Mouse (Mus musculus) right cerebral cortex, postnatal 14 days (tissue): ENCODE data around the gene Trnp1.
A peak's percentile ranks its signal among the peaks of the same experiment; 100 is the strongest.

Experiments used
- DNase-seq: peaks from one replicate; pipeline ENCODE4 v3.0.0; 2022

The Trnp1 gene

GRCm38 (mm10) chr4:133493895-133494294 is 4.5 kb downstream of the Trnp1 start:
- DNase-seq = no peak

GRCm38 (mm10) chr4:133491800-133492199 is 6.5 kb downstream of the Trnp1 start:
- no peak for DNase-seq

- DNase-seq = no peak
Measured at GRCm38 (mm10) chr4:133489489-133490245, 8.7 kb downstream of the Trnp1 start.

DNA sequence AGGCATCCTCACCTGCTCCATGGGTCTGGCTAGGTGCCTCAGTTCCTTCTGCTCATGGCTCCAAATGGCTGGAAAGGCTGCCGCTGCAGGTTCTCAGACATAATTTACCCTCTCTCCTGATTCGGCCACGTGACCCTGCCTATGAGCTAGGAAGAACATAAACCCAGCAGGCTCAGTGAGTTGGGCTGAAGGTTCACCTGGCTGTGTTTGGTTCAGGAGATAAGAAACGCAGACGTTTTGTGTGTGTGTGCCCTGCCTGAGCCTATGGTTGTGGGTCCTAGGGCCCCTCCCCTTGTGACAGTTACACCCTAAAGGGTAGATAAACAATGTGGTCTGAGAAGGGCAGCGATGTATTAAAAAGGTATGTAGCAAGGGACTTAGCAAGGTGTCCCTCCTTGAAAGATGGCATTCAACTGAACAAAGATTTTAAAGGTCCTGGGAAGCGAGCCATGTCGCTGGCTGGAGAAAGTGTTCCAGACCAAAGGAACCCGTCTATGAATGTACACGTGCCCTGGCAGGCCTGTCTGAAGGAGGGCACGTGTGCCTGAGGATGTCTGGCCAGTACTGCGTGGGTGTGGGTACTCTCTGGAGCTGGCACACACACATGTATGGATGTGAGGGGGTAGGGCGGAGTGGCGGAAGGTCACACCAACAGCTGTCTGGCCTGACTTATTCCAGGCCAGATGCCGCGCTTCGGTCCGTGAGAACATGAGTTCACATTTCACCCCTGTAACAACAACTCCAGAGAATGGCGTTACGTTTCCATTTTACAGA is 9.5 kb downstream of the Trnp1 start:
- DNase-seq = no peak

GRCm38 (mm10) chr4:133486673-133487357 is 11.5 kb downstream of the Trnp1 start:
- no peak for DNase-seq

- DNase-seq = no peak
Measured at GRCm38 (mm10) chr4:133485691-133486425, 12.5 kb downstream of the Trnp1 start.

GRCm38 (mm10) chr4:133484266-133485025 is 13.9 kb downstream of the Trnp1 start:
- no peak for DNase-seq

DNA sequence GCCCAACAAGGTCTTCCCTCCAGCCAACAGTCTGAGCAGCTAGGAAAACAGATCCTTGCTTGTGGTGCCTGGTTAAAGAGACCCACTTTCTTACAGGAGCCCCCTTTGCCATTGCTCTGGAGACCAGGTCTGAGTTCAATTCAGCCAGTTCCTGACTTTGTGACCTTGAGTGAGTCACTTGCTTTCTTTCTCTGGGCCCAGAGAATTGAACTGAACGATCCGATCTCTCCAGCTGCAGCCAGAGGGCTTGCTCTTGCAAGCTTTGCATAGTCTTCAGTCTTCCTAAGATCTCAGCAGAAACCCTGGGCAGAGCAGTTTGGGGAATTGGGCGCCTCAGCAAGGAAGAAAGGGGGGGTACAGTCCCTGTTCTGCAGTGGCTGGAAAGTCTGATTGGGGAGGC is 15.9 kb downstream of the Trnp1 start:
- DNase-seq = no peak

GRCm38 (mm10) chr4:133481488-133481887 is 16.9 kb downstream of the Trnp1 start:
- DNase-seq = no peak

DNA sequence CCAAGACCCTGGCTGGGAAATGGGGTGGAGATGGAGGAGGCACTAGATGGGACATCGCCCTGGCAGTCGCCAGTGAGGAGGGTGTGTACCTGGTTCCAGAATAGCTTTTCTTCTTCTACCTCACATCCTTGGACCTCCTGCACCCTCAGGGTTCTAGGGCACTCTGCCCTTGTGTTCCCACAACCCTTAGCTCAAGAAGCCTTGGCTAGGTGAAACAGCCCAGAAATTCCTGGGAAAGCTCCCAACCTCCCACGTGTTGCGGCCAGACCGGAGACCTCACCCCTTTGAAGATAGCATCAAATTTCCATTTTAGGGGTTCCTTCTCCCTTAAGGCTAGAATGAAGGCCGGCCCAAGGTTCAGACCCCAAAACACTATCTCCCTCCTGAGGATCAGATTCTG is 17.6 kb downstream of the Trnp1 start:
- DNase-seq = no peak

- no peak for DNase-seq
Measured at GRCm38 (mm10) chr4:133480185-133480537, 18.2 kb downstream of the Trnp1 start.

- peak; percentile 96 for DNase-seq
Measured at GRCm38 (mm10) chr4:133479458-133480184, 18.7 kb downstream of the Trnp1 start, which contains the start of gene Tent5b. Gene Tent5b, plus strand, starts transcription at chr4:133480132.

- no peak for DNase-seq
Measured at GRCm38 (mm10) chr4:133473833-133474232, 24.5 kb downstream of the Trnp1 start.

DNA sequence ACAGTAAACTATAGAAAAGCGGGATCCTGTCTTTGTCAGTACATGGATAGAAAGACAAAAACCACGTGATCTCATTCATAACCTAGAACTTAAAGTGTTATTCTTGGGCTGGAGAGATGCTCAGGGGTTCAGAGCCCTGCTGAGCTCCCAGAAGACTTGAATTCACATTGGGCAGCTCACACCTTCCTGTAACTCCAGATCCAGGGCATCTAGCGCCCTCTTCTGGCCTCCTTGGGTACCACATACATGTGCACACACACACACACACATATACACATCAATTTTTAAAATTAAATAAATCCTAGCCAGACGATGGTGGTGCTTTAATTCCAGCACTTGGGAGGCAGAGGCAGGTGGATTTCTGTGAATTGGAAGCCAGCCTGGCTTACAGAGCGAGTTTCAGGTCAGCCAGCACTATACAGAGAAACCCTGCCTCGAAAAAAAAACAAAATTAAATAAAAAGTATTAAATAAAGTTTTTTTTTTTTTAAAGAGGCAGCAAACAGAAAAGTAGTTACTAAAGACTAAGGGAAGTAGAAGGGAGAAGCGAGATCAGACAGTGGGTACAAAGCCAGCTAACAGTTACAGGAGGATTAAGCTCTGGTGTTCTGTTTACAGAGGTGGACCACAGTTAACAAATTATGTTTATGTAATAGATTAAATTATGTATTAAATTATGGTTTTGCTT is 27.1 kb downstream of the Trnp1 start:
- no peak for DNase-seq

GRCm38 (mm10) chr4:133469122-133469521 is 29.2 kb downstream of the Trnp1 start:
- DNase-seq = no peak

GRCm38 (mm10) chr4:133468080-133468479 is 30.3 kb downstream of the Trnp1 start:
- DNase-seq = peak; percentile 70

DNA sequence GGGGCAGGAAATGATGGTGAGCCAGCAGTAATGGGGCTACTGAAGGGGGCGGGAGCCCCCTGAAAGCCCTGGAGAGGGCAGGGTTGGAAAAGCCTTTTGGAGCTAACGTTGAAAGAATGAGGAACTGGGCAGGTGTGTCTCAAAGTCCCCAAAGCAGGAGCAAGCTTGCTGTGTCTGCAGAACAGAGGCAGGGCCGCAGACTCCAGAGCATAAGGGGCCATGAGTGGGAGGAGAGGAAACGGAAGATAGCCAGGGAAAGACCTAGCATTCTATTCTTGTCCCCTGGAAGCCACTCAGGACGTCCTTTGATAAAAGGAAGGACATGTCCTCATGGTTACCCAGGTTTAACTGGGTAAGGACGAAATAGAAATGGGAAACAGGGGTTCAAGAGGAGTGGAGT is 35.2 kb downstream of the Trnp1 start:
- no peak for DNase-seq

DNA sequence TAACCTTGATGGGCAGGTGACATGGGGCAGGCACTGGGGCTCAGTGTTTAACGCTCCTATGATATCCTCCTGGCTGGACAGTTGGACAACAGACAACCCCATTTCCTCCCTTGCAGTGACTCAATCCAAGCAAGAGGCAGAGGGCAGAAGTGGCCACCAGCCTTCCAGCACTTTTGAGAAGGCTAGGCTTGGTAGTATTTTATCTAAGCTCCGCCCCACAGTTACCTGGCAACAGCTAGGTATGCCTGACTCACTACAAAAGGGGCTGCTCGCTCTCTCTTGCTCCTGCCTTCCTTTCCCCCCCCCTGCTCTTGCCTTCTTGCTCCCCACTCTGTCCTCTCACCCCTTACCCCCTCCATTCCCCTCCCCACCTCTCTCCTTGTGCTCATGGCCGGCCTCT is 37.0 kb downstream of the Trnp1 start:
- no peak for DNase-seq

- DNase-seq = no peak
Measured at GRCm38 (mm10) chr4:133460796-133461325, 37.5 kb downstream of the Trnp1 start.

DNA sequence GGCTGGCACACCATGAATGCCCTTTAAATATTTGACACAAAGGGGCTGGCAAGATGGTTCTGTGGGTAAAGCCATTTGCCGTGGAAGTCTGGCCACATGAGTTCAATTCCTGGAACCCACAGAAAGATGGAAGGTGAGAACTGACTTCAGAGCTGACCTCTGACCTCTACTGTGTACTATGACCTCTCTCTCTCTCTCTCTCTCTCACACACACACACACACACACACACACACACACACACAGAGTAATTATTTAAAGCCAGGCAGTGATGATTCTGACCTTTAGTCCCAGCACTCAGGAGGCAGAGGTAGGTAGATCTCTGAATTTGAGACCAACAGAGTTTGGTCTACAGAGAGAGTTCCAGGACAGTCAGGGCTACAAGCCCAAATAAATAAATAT is 38.3 kb downstream of the Trnp1 start:
- no peak for DNase-seq

- no peak for DNase-seq
Measured at GRCm38 (mm10) chr4:133458044-133458443, 40.3 kb downstream of the Trnp1 start.
